Mouse (Mus musculus) kidney, postnatal 0 days (tissue): ENCODE measurements at regions not wholly inside any gene's neighbourhood (a gene's known extent, or its start where the extent isn't known, plus 50 kb on each side); places are given as distances from the start of the nearest gene placed in this dataset.
A peak's percentile ranks its signal among the peaks of the same experiment; 100 is the strongest.

Experiments used
- ATAC-seq: fragments of 200-750 bp; cut with Nextera tagmentation; replicated peaks from 2 replicates; pipeline ENCODE4 v1.8.0; 2017; ENCODE audit warnings: low read depth, moderate number of reproducible peaks, moderate TSS enrichment, moderate library complexity; ENCODE audit not compliant: low FRiP score
- DNase-seq: peaks from one replicate; pipeline ENCODE4 v3.0.0-alpha.2; 2016; ENCODE audit warnings: low spot score
- H3K27ac ChIP-seq: fragments of 300-500 bp; sonication (generic); 2 replicates; pipeline ENCODE4 v1.5.1; 2014; ENCODE audit warnings: mild to moderate bottlenecking
- H3K27me3 ChIP-seq: fragments of 300-500 bp; sonication (generic); 2 replicates; pipeline ENCODE4 v1.6.1; 2014; ENCODE audit warnings: low read length, mixed read lengths; ENCODE audit not compliant: insufficient read depth
- H3K36me3 ChIP-seq: fragments of 300-500 bp; sonication (generic); 2 replicates; pipeline ENCODE4 v1.6.1; 2014; ENCODE audit warnings: low read length, mixed read lengths; ENCODE audit not compliant: insufficient read depth
- H3K4me1 ChIP-seq: fragments of 300-500 bp; sonication (generic); replicated peaks from 2 replicates; pipeline ENCODE4 v1.6.1; 2014; ENCODE audit warnings: antibody characterized with exemption, low read length, mixed read lengths; ENCODE audit not compliant: insufficient read depth
- H3K4me2 ChIP-seq: fragments of 300-500 bp; sonication (generic); 2 replicates; pipeline ENCODE4 v1.6.1; 2014; ENCODE audit warnings: mild to moderate bottlenecking, low read length, moderate library complexity, mixed read lengths
- H3K4me3 ChIP-seq: fragments of 300-500 bp; sonication (generic); replicated peaks from 2 replicates; pipeline ENCODE4 v1.5.1; 2014; ENCODE audit warnings: low read depth, low read length
- H3K9ac ChIP-seq: fragments of 300-500 bp; sonication (generic); 2 replicates; pipeline ENCODE4 v1.6.1; 2014; ENCODE audit warnings: low read depth, low read length
- H3K9me3 ChIP-seq: fragments of 300-500 bp; sonication (generic); replicated peaks from 2 replicates; pipeline ENCODE4 v1.6.1; 2016; ENCODE audit warnings: low read length, inconsistent platforms, mixed read lengths
- CTCF ChIP-seq: IDR thresholded peaks from 2 replicates; pipeline ENCODE4 v1.5.1; 2016; ENCODE audit warnings: antibody characterized with exemption, low read depth, mild to moderate bottlenecking, moderate library complexity
- WGBS: fragments of 180-500 bp; shearing (Covaris S2); extraction: QIAGEN DNeasy Blood & Tissue Kit; methylation state at CpG from one replicate; pipeline ENCODE4 v1.1.7; 2014; 5-methylcytosine and 5-hydroxymethylcytosine counted together

- DNase-seq = peak; percentile 85
- peak; percentile 71 for TF ChIP-seq CTCF
- ATAC-seq = peak; percentile 65
Measured at GRCm38 (mm10) chr7:83201768-83202493, 334.8 kb downstream of the Mex3b start.

GRCm38 (mm10) chr7:83203311-83204012, 336.3 kb downstream of the Mex3b start:
- no peak overlapping the region for H3K4me3 ChIP-seq
- H3K4me2 ChIP-seq = no peak overlapping the region
- H3K9me3 ChIP-seq = no peaks in the 10 kb centered on the region
- no peak for ATAC-seq
- H3K4me1 ChIP-seq = 0 out of 2 replicates have a peak, but pooled peaks cover 2% of the 10 kb centered on the region
- H3K9ac ChIP-seq = no peak overlapping the region
- TF ChIP-seq CTCF = no peak
- DNase-seq = no peak
- 68% methylated on average over 10 of the region's 10 CpGs for WGBS
- H3K36me3 ChIP-seq = no peaks in the 10 kb centered on the region
- no peaks in the 10 kb centered on the region for H3K27me3 ChIP-seq
- H3K27ac ChIP-seq = no peak overlapping the region

More at GRCm38 (mm10) chr7:83201768-83202493, 334.8 kb downstream of the Mex3b start:
- 3% methylated on average over 11 of the region's 11 CpGs for WGBS
- Histone ChIP-seq H3K4me1 (peaks cover 8% of the 10 kb centered on the region; the same call in 1 of the 2 replicates), H3K4me2 (peak overlapping the region; percentile 39; the same call in 1 of the 2 replicates), H3K27me3 (no peaks in the 10 kb centered on the region), H3K27ac (peak overlapping the region; percentile 37; the same call in 1 of the 2 replicates), H3K4me3 (no peak overlapping the region), H3K9ac (no peak overlapping the region), H3K9me3 (no peaks in the 10 kb centered on the region), H3K36me3 (no peaks in the 10 kb centered on the region)

- Histone ChIP-seq H3K4me3 (no peak overlapping the region), H3K9me3 (no peaks in the 10 kb centered on the region), H3K27ac (no peak overlapping the region), H3K4me1 (0 out of 2 replicates have a peak, but pooled peaks cover 2% of the 10 kb centered on the region), H3K27me3 (no peaks in the 10 kb centered on the region), H3K4me2 (no peak overlapping the region), H3K9ac (no peak overlapping the region), H3K36me3 (no peaks in the 10 kb centered on the region)
- TF ChIP-seq CTCF = no peak
- 34% methylated on average over 4 of the region's 4 CpGs for WGBS
- ATAC-seq (no peak), DNase-seq (peak; percentile 21)
Measured at GRCm38 (mm10) chr7:83204013-83204365, 336.9 kb downstream of the Mex3b start.

- TF ChIP-seq CTCF = no peak
- Histone ChIP-seq H3K27ac (no peak overlapping the region), H3K36me3 (no peaks in the 10 kb centered on the region), H3K27me3 (no peaks in the 10 kb centered on the region), H3K4me2 (no peak overlapping the region), H3K9me3 (no peaks in the 10 kb centered on the region), H3K9ac (no peak overlapping the region), H3K4me3 (no peak overlapping the region), H3K4me1 (0 out of 2 replicates have a peak, but pooled peaks cover 2% of the 10 kb centered on the region)
- WGBS = 48% methylated on average over 8 of the region's 8 CpGs
- DNase-seq = no peak
- no peak for ATAC-seq
Measured at GRCm38 (mm10) chr7:83204701-83205100, 337.6 kb downstream of the Mex3b start.

GRCm38 (mm10) chr7:83206999-83207398, 339.9 kb downstream of the Mex3b start:
- no peak for TF ChIP-seq CTCF
- 52% methylated on average over 2 of the region's 2 CpGs for WGBS

GRCm38 (mm10) chr7:83211611-83212010, 344.5 kb downstream of the Mex3b start:
- Histone ChIP-seq H3K36me3 (no peaks in the 10 kb centered on the region), H3K9me3 (no peaks in the 10 kb centered on the region), H3K4me1 (no peaks in the 10 kb centered on the region), H3K4me2 (no peak overlapping the region), H3K4me3 (no peak overlapping the region), H3K27ac (no peak overlapping the region), H3K9ac (no peak overlapping the region), H3K27me3 (no peaks in the 10 kb centered on the region)
- no peak for ATAC-seq
- WGBS = 77% methylated on average over 6 of the region's 6 CpGs
- TF ChIP-seq CTCF = no peak
- no peak for DNase-seq

More at GRCm38 (mm10) chr7:83206999-83207398, 339.9 kb downstream of the Mex3b start:
- Histone ChIP-seq H3K4me2 (no peak overlapping the region), H3K27me3 (no peaks in the 10 kb centered on the region), H3K27ac (no peak overlapping the region), H3K36me3 (no peaks in the 10 kb centered on the region), H3K4me3 (no peak overlapping the region), H3K9ac (no peak overlapping the region), H3K9me3 (no peaks in the 10 kb centered on the region), H3K4me1 (0 out of 2 replicates have a peak, but pooled peaks cover 2% of the 10 kb centered on the region)
- no peak for ATAC-seq
- DNase-seq = no peak
